ENCODE assay signal across 10 mouse cellular contexts in the genomic region with DNA sequence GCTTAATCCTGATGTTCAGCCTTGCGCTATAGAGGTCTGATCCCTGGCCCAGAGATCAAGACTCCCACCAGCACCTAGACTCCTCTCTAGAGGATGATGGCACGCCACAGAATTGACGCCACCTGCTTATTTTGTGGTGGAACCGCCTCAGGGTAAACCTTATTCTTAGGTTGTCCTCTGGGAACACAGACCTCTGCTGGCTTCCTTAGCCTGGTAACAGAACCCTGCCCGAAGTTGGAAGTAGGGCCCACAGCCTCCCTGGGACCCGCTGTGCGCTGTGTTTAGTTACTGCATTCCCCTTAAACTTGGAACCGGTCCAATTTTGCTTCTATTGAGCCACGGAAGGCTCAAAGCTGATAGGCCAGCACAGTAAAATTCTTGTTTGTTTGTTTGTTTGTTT. TPM values are rescaled to one million over a fixed set of nuclear protein-coding genes. Genes with fewer than 3 reads are reported as not detected.
A peak's percentile ranks its signal among the peaks of the same experiment; 100 is the strongest.
DNase-seq lines count a peak whose midpoint lies in the region; ATAC-seq and TF ChIP-seq lines count a peak whose summit lies in the region.
"Had no signal": no experiment of that assay in that cellular context is flagged by ENCODE, and none has a peak within 500 bp of the region (broad histone marks: within the 10 kb centered on the region; RNA-seq: fewer than 3 reads in every experiment).

No protein-coding gene starts in this region.

- peak; percentile 61 for DNase-seq in forebrain, embryonic 11.5 days (ENCODE audit: low spot score)
- DNase-seq in midbrain, embryonic 10.5 days (ENCODE audit: low spot score) = peak; percentile 42
- DNase-seq in hindbrain, postnatal 0 days (ENCODE audit: low spot score) = peak; percentile 53
- no peak for DNase-seq in layer of hippocampus, adult 2 months (ENCODE audit: low spot score in 2 of 2)
- no peak for DNase-seq in spleen, postnatal 4 days (ENCODE audit: low spot score in 2 of 2)
- DNase-seq: lung, postnatal 10 days; right cerebral cortex, postnatal 25 days had no signal

- ATAC-seq in forebrain, embryonic 11.5 days (replicated peaks; ENCODE audit: low FRiP score) = no peak
- no peak for ATAC-seq in forebrain, embryonic 12.5 days (ENCODE audit: low FRiP score)
- no peak for ATAC-seq in midbrain, embryonic 16.5 days
- no peak for ATAC-seq in hindbrain, postnatal 0 days
- ATAC-seq in stomach, embryonic 14.5 days (ENCODE audit: insufficient number of reproducible peaks, insufficient read depth, low FRiP score, low read depth) = no peak

- peaks cover 50% of the 10 kb centered on the region for H3K27me3 ChIP-seq in forebrain, embryonic 11.5 days (ENCODE audit: control insufficient read depth, insufficient read depth, low read length)
- H3K27me3 ChIP-seq in forebrain, embryonic 12.5 days = peaks cover 69% of the 10 kb centered on the region
- peaks cover 97% of the 10 kb centered on the region for H3K27me3 ChIP-seq in midbrain, embryonic 10.5 days (ENCODE audit: low read depth, poor library complexity, severe bottlenecking)
- peaks cover 47% of the 10 kb centered on the region for H3K27me3 ChIP-seq in midbrain, embryonic 16.5 days (ENCODE audit: control insufficient read depth, insufficient read depth, low read depth, low read length)
- peaks cover 42% of the 10 kb centered on the region for H3K27me3 ChIP-seq in hindbrain, postnatal 0 days (ENCODE audit: insufficient read depth, low read length)
- peaks cover 32% of the 10 kb centered on the region for H3K27me3 ChIP-seq in stomach, embryonic 14.5 days (ENCODE audit: control insufficient read depth, insufficient read depth, low read length)

- H3K9me3 ChIP-seq in forebrain, embryonic 11.5 days (ENCODE audit: control insufficient read depth, low read length) = no peaks in the 10 kb centered on the region; the same call in 1 of the 2 replicates
- H3K9me3 ChIP-seq in forebrain, embryonic 12.5 days = no peaks in the 10 kb centered on the region
- no peaks in the 10 kb centered on the region for H3K9me3 ChIP-seq in midbrain, embryonic 10.5 days (replicated peaks)
- H3K9me3 ChIP-seq in midbrain, embryonic 16.5 days (replicated peaks; ENCODE audit: control insufficient read depth, low read length, poor library complexity, severe bottlenecking) = no peaks in the 10 kb centered on the region
- H3K9me3 ChIP-seq in hindbrain, postnatal 0 days (ENCODE audit: low read length) = no peaks in the 10 kb centered on the region
- no peaks in the 10 kb centered on the region for H3K9me3 ChIP-seq in stomach, embryonic 14.5 days (ENCODE audit: control insufficient read depth, low read depth, low read length)

- WGBS in forebrain, embryonic 11.5 days = 2% methylated on average over 9 of the region's 9 CpGs
- whole genome bisulfite sequencing in forebrain, embryonic 12.5 days = 3% methylated on average over 9 of the region's 9 CpGs
- WGBS in midbrain, embryonic 10.5 days = 3% methylated on average over 9 of the region's 9 CpGs
- WGBS in midbrain, embryonic 16.5 days = 2% methylated on average over 9 of the region's 9 CpGs
- 8% methylated on average over 9 of the region's 9 CpGs for WGBS in hindbrain, postnatal 0 days
- 14% methylated on average over 9 of the region's 9 CpGs for WGBS in stomach, embryonic 14.5 days

- no peak overlapping the region for H3K9ac ChIP-seq in forebrain, embryonic 11.5 days (ENCODE audit: low read length)
- no peak overlapping the region for H3K9ac ChIP-seq in forebrain, embryonic 12.5 days
- no peak overlapping the region for H3K9ac ChIP-seq in midbrain, embryonic 16.5 days (ENCODE audit: low read depth, low read length)
- H3K9ac ChIP-seq in hindbrain, postnatal 0 days (replicated peaks; ENCODE audit: low read length) = no peak overlapping the region
- no peak overlapping the region for H3K9ac ChIP-seq in stomach, embryonic 14.5 days (replicated peaks; ENCODE audit: low read depth, low read length)

- no peak overlapping the region for H3K27ac ChIP-seq in forebrain, embryonic 11.5 days (ENCODE audit: low read depth, low read length)
- H3K27ac ChIP-seq in forebrain, embryonic 12.5 days = no peak overlapping the region
- no peak overlapping the region for H3K27ac ChIP-seq in midbrain, embryonic 10.5 days (replicated peaks)
- no peak overlapping the region for H3K27ac ChIP-seq in midbrain, embryonic 16.5 days (ENCODE audit: low read length)
- H3K27ac ChIP-seq in hindbrain, postnatal 0 days = no peak overlapping the region
- no peak overlapping the region for H3K27ac ChIP-seq in stomach, embryonic 14.5 days (ENCODE audit: low read length)
- no peak overlapping the region for H3K27ac ChIP-seq in layer of hippocampus, adult 2 months

- no peak overlapping the region for H3K4me3 ChIP-seq in forebrain, embryonic 11.5 days (ENCODE audit: low read depth, low read length)
- H3K4me3 ChIP-seq in forebrain, embryonic 12.5 days (replicated peaks) = no peak overlapping the region; the same call in 1 of the 2 replicates
- H3K4me3 ChIP-seq in midbrain, embryonic 10.5 days = no peak overlapping the region
- H3K4me3 ChIP-seq in midbrain, embryonic 16.5 days (ENCODE audit: low read depth, low read length) = no peak overlapping the region
- H3K4me3 ChIP-seq in hindbrain, postnatal 0 days (ENCODE audit: low read length) = peak overlapping the region; percentile 36
- peak overlapping the region; percentile 38 for H3K4me3 ChIP-seq in stomach, embryonic 14.5 days (ENCODE audit: low read depth, low read length)
- H3K4me3 ChIP-seq in layer of hippocampus, adult 2 months = no peak overlapping the region

- peaks cover 19% of the 10 kb centered on the region for H3K4me1 ChIP-seq in forebrain, embryonic 11.5 days (replicated peaks; ENCODE audit: control insufficient read depth, insufficient read depth, low read length)
- H3K4me1 ChIP-seq in forebrain, embryonic 12.5 days = peaks cover 36% of the 10 kb centered on the region
- peaks cover 57% of the 10 kb centered on the region for H3K4me1 ChIP-seq in midbrain, embryonic 10.5 days
- peaks cover 27% of the 10 kb centered on the region for H3K4me1 ChIP-seq in midbrain, embryonic 16.5 days (ENCODE audit: control insufficient read depth, insufficient read depth, low read length)
- peaks cover 6% of the 10 kb centered on the region for H3K4me1 ChIP-seq in hindbrain, postnatal 0 days (ENCODE audit: insufficient read depth, low read length)
- H3K4me1 ChIP-seq in stomach, embryonic 14.5 days (ENCODE audit: control insufficient read depth, insufficient read depth, low read length) = peaks cover 19% of the 10 kb centered on the region

- TF ChIP-seq CTCF in hindbrain, postnatal 0 days (IDR thresholded peaks at IDR 0.05; ENCODE audit: low read depth) = no peak
- TF ChIP-seq CTCF in layer of hippocampus, adult 2 months (conservative IDR thresholded peaks at IDR 0.05) = no peak

- no peak overlapping the region; the same call in 1 of the 2 replicates for H3K4me2 ChIP-seq in forebrain, embryonic 11.5 days (ENCODE audit: low read depth, low read length, severe bottlenecking)
- no peak overlapping the region for H3K4me2 ChIP-seq in forebrain, embryonic 12.5 days
- no peak overlapping the region for H3K4me2 ChIP-seq in midbrain, embryonic 16.5 days (ENCODE audit: low read length)
- peak overlapping the region; percentile 70; the same call in 1 of the 2 replicates for H3K4me2 ChIP-seq in hindbrain, postnatal 0 days (ENCODE audit: low read depth, low read length)
- peak overlapping the region; percentile 89; the same call in 1 of the 2 replicates for H3K4me2 ChIP-seq in stomach, embryonic 14.5 days (replicated peaks; ENCODE audit: low read depth, low read length)

- H3K36me3 ChIP-seq in forebrain, embryonic 11.5 days (ENCODE audit: control insufficient read depth, insufficient read depth, low read length) = no peaks in the 10 kb centered on the region
- H3K36me3 ChIP-seq in forebrain, embryonic 12.5 days (replicated peaks) = no peaks in the 10 kb centered on the region
- no peaks in the 10 kb centered on the region for H3K36me3 ChIP-seq in midbrain, embryonic 10.5 days
- no peaks in the 10 kb centered on the region for H3K36me3 ChIP-seq in midbrain, embryonic 16.5 days (ENCODE audit: control insufficient read depth, insufficient read depth, low read length)
- no peaks in the 10 kb centered on the region for H3K36me3 ChIP-seq in hindbrain, postnatal 0 days (ENCODE audit: insufficient read depth, low read length)
- no peaks in the 10 kb centered on the region for H3K36me3 ChIP-seq in stomach, embryonic 14.5 days (ENCODE audit: control insufficient read depth, insufficient read depth, low read length)

RNA-seq across cellular contexts. Expression of a gene that starts 2.3 kb away (rescaled TPM):
- polyA plus RNA-seq in forebrain, embryonic 11.5 days (2014; fragmentation: Nextera tagmentation; extraction: Ambion mirVana) = 1.6 and 2.1 TPM in 2 replicates
- 3.5 and 3.9 TPM in 2 replicates for polyA plus RNA-seq in forebrain, embryonic 12.5 days (2016; fragmentation: Nextera tagmentation; extraction: Ambion mirVana)
- polyA plus RNA-seq in midbrain, embryonic 10.5 days (2016; fragmentation: Nextera tagmentation; extraction: Ambion mirVana) = 1.5 and 1.7 TPM in 2 replicates
- 4.8 and 5.0 TPM in 2 replicates for polyA plus RNA-seq in midbrain, embryonic 16.5 days (2015; fragmentation: Nextera tagmentation; extraction: Ambion mirVana)
- 6.3 and 12.8 TPM in 2 replicates for total RNA-seq in hindbrain, postnatal 0 days (2014; rRNA removed)
- 6.2 and 6.5 TPM in 2 replicates for polyA plus RNA-seq in hindbrain, postnatal 0 days (2015; fragmentation: Nextera tagmentation; extraction: Ambion mirVana)
- polyA plus RNA-seq in stomach, embryonic 14.5 days (2014; fragmentation: Nextera tagmentation; extraction: Ambion mirVana) = 9.1 and 12.1 TPM in 2 replicates
- total RNA-seq in layer of hippocampus, adult 2 months (2021) = 1 to 10 TPM; 3.4 to 4.5 TPM

Comparison
In these comparisons a context has a peak if more than half of its experiments do, and no peak if none do; other contexts are left out.
1. DNase-seq: peak in forebrain, embryonic 11.5 days (single experiment), midbrain, embryonic 10.5 days (single experiment) and hindbrain, postnatal 0 days (single experiment); none in layer of hippocampus, adult 2 months (0 of 2) and spleen, postnatal 4 days (0 of 2).
2. H3K4me2 ChIP-seq: peak in hindbrain, postnatal 0 days (single experiment) and stomach, embryonic 14.5 days (single experiment); none in forebrain, embryonic 11.5 days (single experiment), forebrain, embryonic 12.5 days (single experiment) and midbrain, embryonic 16.5 days (single experiment).
3. H3K4me3 ChIP-seq: peak in hindbrain, postnatal 0 days (single experiment) and stomach, embryonic 14.5 days (single experiment); none in forebrain, embryonic 11.5 days (single experiment), forebrain, embryonic 12.5 days (single experiment), midbrain, embryonic 10.5 days (single experiment), midbrain, embryonic 16.5 days (single experiment) and layer of hippocampus, adult 2 months (single experiment).